Mouse (Mus musculus): ENCODE measurements around the gene Snrnp35.

GRCm38 (mm10) chr5:124449494-124449893, 33.4 kb upstream of the Snrnp35 start:
- TF ChIP-seq TAL1 (IDR thresholded peaks at IDR 0.05; ENCODE audit: low read length): no peak
- no peak for TF ChIP-seq GATA1 (IDR thresholded peaks at IDR 0.05; ENCODE audit: low read length)

Measured in erythroblast, embryonic 14.5 days (primary cell).